Mouse (Mus musculus): ENCODE measurements at regions not wholly inside any gene's neighbourhood (a gene's known extent, or its start where the extent isn't known, plus 50 kb on each side); places are given as distances from the start of the nearest gene placed in this dataset.
A peak's percentile ranks its signal among the peaks of the same experiment; 100 is the strongest.

GRCm38 (mm10) chr10:6026317-6026716 lies 104.1 kb upstream of the Rgs17 start:
- Histone ChIP-seq H3K4me1 (ENCODE audit: control insufficient read depth, insufficient read depth, low read length) (peaks cover under 1% of the 10 kb centered on the region), H3K9ac (ENCODE audit: low read depth, low read length) (no peak overlapping the region), H3K36me3 (ENCODE audit: control insufficient read depth, insufficient read depth, low read length) (no peaks in the 10 kb centered on the region), H3K4me3 (no peak overlapping the region), H3K79me2 (replicated peaks; ENCODE audit: control insufficient read depth, insufficient read depth, low read length) (no peaks in the 10 kb centered on the region), H3K27ac (no peak overlapping the region), H3K27me3 (ENCODE audit: control insufficient read depth, insufficient read depth, low read length) (no peaks in the 10 kb centered on the region)
- TF ChIP-seq EP300 (IDR thresholded peaks at IDR 0.05; ENCODE audit: insufficient read depth, low read depth, low read length) (no peak), POLR2A (IDR thresholded peaks at IDR 0.05; ENCODE audit: insufficient read depth, low read depth, low read length) (no peak), CTCF (IDR thresholded peaks at IDR 0.05) (no peak)
- DNase-seq: no peak
- 79% methylated on average over 5 of the region's 5 CpGs for WGBS
- intact Hi-C loops (cut with DNase I): no loop called here

- no peak for DNase-seq
- H3K27me3 ChIP-seq (ENCODE audit: control insufficient read depth, insufficient read depth, low read length): no peaks in the 10 kb centered on the region
- 85% methylated on average over 2 of the region's 2 CpGs for WGBS
- H3K4me1 ChIP-seq (ENCODE audit: control insufficient read depth, insufficient read depth, low read length): peaks cover 2% of the 10 kb centered on the region
- no peaks in the 10 kb centered on the region for H3K79me2 ChIP-seq (replicated peaks; ENCODE audit: control insufficient read depth, insufficient read depth, low read length)
- H3K36me3 ChIP-seq (ENCODE audit: control insufficient read depth, insufficient read depth, low read length): no peaks in the 10 kb centered on the region
- H3K9ac ChIP-seq (ENCODE audit: low read depth, low read length): no peak overlapping the region
- no peak overlapping the region for H3K27ac ChIP-seq
- no peak overlapping the region for H3K4me3 ChIP-seq
- TF ChIP-seq CTCF (IDR thresholded peaks at IDR 0.05) (no peak), POLR2A (IDR thresholded peaks at IDR 0.05; ENCODE audit: insufficient read depth, low read depth, low read length) (no peak), EP300 (IDR thresholded peaks at IDR 0.05; ENCODE audit: insufficient read depth, low read depth, low read length) (no peak)
- intact Hi-C loops (cut with DNase I): no loop called here
These were observed 100.5 kb upstream of the Rgs17 start for GRCm38 (mm10) chr10:6022609-6023283.

- Histone ChIP-seq H3K27ac (no peak overlapping the region), H3K36me3 (ENCODE audit: control insufficient read depth, insufficient read depth, low read length) (no peaks in the 10 kb centered on the region), H3K79me2 (replicated peaks; ENCODE audit: control insufficient read depth, insufficient read depth, low read length) (no peaks in the 10 kb centered on the region), H3K27me3 (ENCODE audit: control insufficient read depth, insufficient read depth, low read length) (no peaks in the 10 kb centered on the region), H3K4me3 (no peak overlapping the region), H3K9ac (ENCODE audit: low read depth, low read length) (no peak overlapping the region), H3K4me1 (ENCODE audit: control insufficient read depth, insufficient read depth, low read length) (peaks cover 2% of the 10 kb centered on the region)
- intact Hi-C loops (cut with DNase I): no loop called here
- DNase-seq: peak; percentile 33 to 56
- no peak for TF ChIP-seq CTCF (IDR thresholded peaks at IDR 0.05)
- no peak for TF ChIP-seq POLR2A (IDR thresholded peaks at IDR 0.05; ENCODE audit: insufficient read depth, low read depth, low read length)
- TF ChIP-seq EP300 (IDR thresholded peaks at IDR 0.05; ENCODE audit: insufficient read depth, low read depth, low read length): no peak
- 22% methylated on average over 9 of the region's 9 CpGs for WGBS
These were observed 98.9 kb upstream of the Rgs17 start for GRCm38 (mm10) chr10:6020944-6021684.

GRCm38 (mm10) chr10:6013743-6014142 lies 91.5 kb upstream of the Rgs17 start:
- TF ChIP-seq EP300 (IDR thresholded peaks at IDR 0.05; ENCODE audit: insufficient read depth, low read depth, low read length) (no peak), POLR2A (IDR thresholded peaks at IDR 0.05; ENCODE audit: insufficient read depth, low read depth, low read length) (no peak), CTCF (IDR thresholded peaks at IDR 0.05) (no peak)
- no peak overlapping the region for H3K9ac ChIP-seq (ENCODE audit: low read depth, low read length)
- peaks cover 1% of the 10 kb centered on the region; the same call in 1 of the 2 replicates for H3K4me1 ChIP-seq (ENCODE audit: control insufficient read depth, insufficient read depth, low read length)
- H3K27me3 ChIP-seq (ENCODE audit: control insufficient read depth, insufficient read depth, low read length): no peaks in the 10 kb centered on the region; the same call in 1 of the 2 replicates
- H3K79me2 ChIP-seq (replicated peaks; ENCODE audit: control insufficient read depth, insufficient read depth, low read length): no peaks in the 10 kb centered on the region
- no peak overlapping the region for H3K4me3 ChIP-seq
- intact Hi-C loops (cut with DNase I): loop anchor here (5.0 kb wide), 1 partner anchor 36 kb away; no protein-coding TSS in a partner anchor
- WGBS: 49% methylated on average over 4 of the region's 4 CpGs
- H3K27ac ChIP-seq: no peak overlapping the region; the same call in 1 of the 2 replicates
- no peaks in the 10 kb centered on the region for H3K36me3 ChIP-seq (ENCODE audit: control insufficient read depth, insufficient read depth, low read length)
- peak in 1 of 2 experiments; percentile 35 for DNase-seq

- H3K9ac ChIP-seq (ENCODE audit: low read depth, low read length): no peak overlapping the region
- TF ChIP-seq EP300 (IDR thresholded peaks at IDR 0.05; ENCODE audit: insufficient read depth, low read depth, low read length) (no peak), POLR2A (IDR thresholded peaks at IDR 0.05; ENCODE audit: insufficient read depth, low read depth, low read length) (no peak), CTCF (IDR thresholded peaks at IDR 0.05) (no peak)
- no peak overlapping the region for H3K27ac ChIP-seq
These were observed 89.3 kb upstream of the Rgs17 start for GRCm38 (mm10) chr10:6011541-6011940.

More at GRCm38 (mm10) chr10:6011541-6011940, 89.3 kb upstream of the Rgs17 start:
- intact Hi-C loops (cut with DNase I): loop anchor here (5.0 kb wide), 1 partner anchor 34 kb away; no protein-coding TSS in a partner anchor
- Histone ChIP-seq H3K27me3 (ENCODE audit: control insufficient read depth, insufficient read depth, low read length) (no peaks in the 10 kb centered on the region; the same call in 1 of the 2 replicates), H3K4me3 (no peak overlapping the region), H3K36me3 (ENCODE audit: control insufficient read depth, insufficient read depth, low read length) (no peaks in the 10 kb centered on the region), H3K4me1 (ENCODE audit: control insufficient read depth, insufficient read depth, low read length) (peaks cover 1% of the 10 kb centered on the region; the same call in 1 of the 2 replicates), H3K79me2 (replicated peaks; ENCODE audit: control insufficient read depth, insufficient read depth, low read length) (no peaks in the 10 kb centered on the region)
- WGBS: 30% methylated on average over 5 of the region's 5 CpGs
- peak in 1 of 2 experiments; percentile 8 for DNase-seq

All from heart, adult 2 months (tissue).